Mouse (Mus musculus) heart, embryonic 16.5 days (tissue): ENCODE measurements at regions not wholly inside any gene's neighbourhood (a gene's known extent, or its start where the extent isn't known, plus 50 kb on each side); places are given as distances from the start of the nearest gene placed in this dataset.
A peak's percentile ranks its signal among the peaks of the same experiment; 100 is the strongest.

Source experiments
- ATAC-seq: fragments of 200-750 bp; cut with Nextera tagmentation; replicated peaks from 2 replicates; pipeline ENCODE4 v1.8.0; 2017; ENCODE audit warnings: moderate number of reproducible peaks; ENCODE audit not compliant: insufficient read depth, low FRiP score; ENCODE audit errors: extremely low read depth
- H3K27ac ChIP-seq: fragments of 300-500 bp; sonication (generic); 2 replicates; pipeline ENCODE4 v1.5.1; 2014; ENCODE audit warnings: mild to moderate bottlenecking, low read length, control low read depth, moderate library complexity
- H3K27me3 ChIP-seq: fragments of 300-500 bp; sonication (generic); 2 replicates; pipeline ENCODE4 v1.6.1; 2014; ENCODE audit warnings: low read length, mixed read lengths; ENCODE audit not compliant: control insufficient read depth, insufficient read depth
- H3K36me3 ChIP-seq: fragments of 300-500 bp; sonication (generic); 2 replicates; pipeline ENCODE4 v1.6.1; 2014; ENCODE audit not compliant: control insufficient read depth, insufficient read depth
- H3K4me1 ChIP-seq: fragments of 300-500 bp; sonication (generic); 2 replicates; pipeline ENCODE4 v1.6.1; 2014; ENCODE audit warnings: low read length, mixed read lengths; ENCODE audit not compliant: control insufficient read depth, insufficient read depth
- H3K4me2 ChIP-seq: fragments of 300-500 bp; sonication (generic); 2 replicates; pipeline ENCODE4 v1.6.1; 2014; ENCODE audit warnings: low read depth, mild to moderate bottlenecking, control low read depth, low read length
- H3K4me3 ChIP-seq: fragments of 300-500 bp; sonication (generic); 2 replicates; pipeline ENCODE4 v1.5.1; 2014; ENCODE audit warnings: mild to moderate bottlenecking, control low read depth, low read length
- H3K9ac ChIP-seq: fragments of 300-500 bp; sonication (generic); 2 replicates; pipeline ENCODE4 v1.6.1; 2014; ENCODE audit warnings: low read length, control low read depth
- H3K9me3 ChIP-seq: fragments of 300-500 bp; sonication (generic); replicated peaks from 2 replicates; pipeline ENCODE4 v1.6.1; 2016; ENCODE audit warnings: low read length; ENCODE audit not compliant: control insufficient read depth
- whole genome bisulfite sequencing: fragments of 180-500 bp; shearing (Covaris S2); extraction: QIAGEN DNeasy Blood & Tissue Kit; methylation state at CpG from one replicate; pipeline ENCODE4 v1.1.7; 2014; 5-methylcytosine and 5-hydroxymethylcytosine counted together

GRCm38 (mm10) chr13:53586771-53587170, 113.9 kb upstream of the Msx2 start:
- no peak for ATAC-seq
- 73% methylated on average over 4 of the region's 4 CpGs for WGBS
- no peak overlapping the region for H3K4me3 ChIP-seq
- H3K9ac ChIP-seq, result no peak overlapping the region
- no peaks in the 10 kb centered on the region for H3K36me3 ChIP-seq
- no peaks in the 10 kb centered on the region for H3K9me3 ChIP-seq
- no peak overlapping the region for H3K4me2 ChIP-seq
- H3K27ac ChIP-seq, result no peak overlapping the region
- no peaks in the 10 kb centered on the region for H3K27me3 ChIP-seq
- H3K4me1 ChIP-seq, result no peaks in the 10 kb centered on the region

GRCm38 (mm10) chr13:53584504-53585130, 111.7 kb upstream of the Msx2 start:
- WGBS, result 77% methylated on average over 9 of the region's 9 CpGs
- peaks cover 5% of the 10 kb centered on the region; the same call in 1 of the 2 replicates for H3K9me3 ChIP-seq
- H3K4me1 ChIP-seq, result no peaks in the 10 kb centered on the region
- no peak overlapping the region for H3K9ac ChIP-seq
- no peaks in the 10 kb centered on the region for H3K27me3 ChIP-seq
- no peak overlapping the region for H3K4me2 ChIP-seq
- H3K27ac ChIP-seq, result no peak overlapping the region
- no peak overlapping the region for H3K4me3 ChIP-seq
- ATAC-seq, result no peak
- H3K36me3 ChIP-seq, result no peaks in the 10 kb centered on the region

GRCm38 (mm10) chr13:53553876-53554577, 81.2 kb upstream of the Msx2 start:
- H3K27ac ChIP-seq, result no peak overlapping the region
- 53% methylated on average over 18 of the region's 18 CpGs for WGBS
- ATAC-seq, result no peak
- no peaks in the 10 kb centered on the region for H3K27me3 ChIP-seq
- H3K36me3 ChIP-seq, result no peaks in the 10 kb centered on the region
- H3K4me2 ChIP-seq, result no peak overlapping the region
- H3K9me3 ChIP-seq, result no peaks in the 10 kb centered on the region
- H3K9ac ChIP-seq, result no peak overlapping the region
- H3K4me1 ChIP-seq, result no peaks in the 10 kb centered on the region
- H3K4me3 ChIP-seq, result no peak overlapping the region

- no peak overlapping the region for H3K4me3 ChIP-seq
- no peaks in the 10 kb centered on the region for H3K4me1 ChIP-seq
- no peak for ATAC-seq
- no peaks in the 10 kb centered on the region for H3K27me3 ChIP-seq
- H3K27ac ChIP-seq, result no peak overlapping the region
- no peaks in the 10 kb centered on the region for H3K9me3 ChIP-seq
- WGBS, result 61% methylated on average over 13 of the region's 13 CpGs
- H3K36me3 ChIP-seq, result no peaks in the 10 kb centered on the region
- H3K9ac ChIP-seq, result no peak overlapping the region
- H3K4me2 ChIP-seq, result no peak overlapping the region
Observed at GRCm38 (mm10) chr13:53553192-53553875, 80.5 kb upstream of the Msx2 start.

GRCm38 (mm10) chr13:53548396-53548795, 75.5 kb upstream of the Msx2 start:
- WGBS, result 47% methylated on average over 11 of the region's 11 CpGs
- Histone ChIP-seq H3K4me2 (no peak overlapping the region), H3K27ac (no peak overlapping the region), H3K36me3 (no peaks in the 10 kb centered on the region), H3K4me3 (no peak overlapping the region), H3K9me3 (no peaks in the 10 kb centered on the region), H3K27me3 (no peaks in the 10 kb centered on the region), H3K4me1 (no peaks in the 10 kb centered on the region), H3K9ac (no peak overlapping the region)
- ATAC-seq, result 0 out of 2 replicates have a peak, but pooled peaks have one; percentile 14

- ATAC-seq, result no peak
- H3K4me3 ChIP-seq, result no peak overlapping the region
- no peak overlapping the region for H3K4me2 ChIP-seq
- H3K4me1 ChIP-seq, result no peaks in the 10 kb centered on the region
- H3K9ac ChIP-seq, result no peak overlapping the region
- H3K27ac ChIP-seq, result no peak overlapping the region
- no peaks in the 10 kb centered on the region for H3K27me3 ChIP-seq
- WGBS, result 68% methylated on average over 5 of the region's 5 CpGs
- no peaks in the 10 kb centered on the region for H3K36me3 ChIP-seq
- H3K9me3 ChIP-seq, result no peaks in the 10 kb centered on the region
Observed at GRCm38 (mm10) chr13:53543291-53543690, 70.4 kb upstream of the Msx2 start.

- Histone ChIP-seq H3K27ac (no peak overlapping the region), H3K36me3 (no peaks in the 10 kb centered on the region), H3K9ac (no peak overlapping the region), H3K4me1 (no peaks in the 10 kb centered on the region), H3K9me3 (no peaks in the 10 kb centered on the region), H3K27me3 (no peaks in the 10 kb centered on the region), H3K4me3 (no peak overlapping the region), H3K4me2 (no peak overlapping the region)
- no peak for ATAC-seq
- 85% methylated on average over 5 of the region's 5 CpGs for WGBS
Observed at GRCm38 (mm10) chr13:53539797-53540196, 66.9 kb upstream of the Msx2 start.

- no peaks in the 10 kb centered on the region for H3K9me3 ChIP-seq
- no peaks in the 10 kb centered on the region for H3K27me3 ChIP-seq
- no peak overlapping the region for H3K9ac ChIP-seq
- H3K4me2 ChIP-seq, result no peak overlapping the region
- 82% methylated on average over 6 of the region's 6 CpGs for WGBS
- H3K27ac ChIP-seq, result no peak overlapping the region
- no peaks in the 10 kb centered on the region for H3K4me1 ChIP-seq
- no peaks in the 10 kb centered on the region for H3K36me3 ChIP-seq
- ATAC-seq, result no peak
- H3K4me3 ChIP-seq, result no peak overlapping the region
Observed at GRCm38 (mm10) chr13:53537937-53538336, 65.1 kb upstream of the Msx2 start.

- H3K27me3 ChIP-seq, result no peaks in the 10 kb centered on the region
- H3K4me3 ChIP-seq, result no peak overlapping the region
- 83% methylated on average over 10 of the region's 10 CpGs for WGBS
- no peaks in the 10 kb centered on the region for H3K36me3 ChIP-seq
- H3K4me2 ChIP-seq, result no peak overlapping the region
- no peak for ATAC-seq
- H3K4me1 ChIP-seq, result no peaks in the 10 kb centered on the region
- no peaks in the 10 kb centered on the region for H3K9me3 ChIP-seq
- H3K9ac ChIP-seq, result no peak overlapping the region
- no peak overlapping the region for H3K27ac ChIP-seq
Observed at GRCm38 (mm10) chr13:53535781-53536425, 63.0 kb upstream of the Msx2 start.
